Mouse (Mus musculus) stomach, embryonic 16.5 days (tissue): Measurements from ENCODE around the gene Luzp1. TPM values are rescaled to one million over a fixed set of nuclear protein-coding genes. Genes with fewer than 3 reads are reported as not detected.

Source experiments
- ATAC-seq: fragments of 200-750 bp; cut with Nextera tagmentation; 2 replicates; pipeline ENCODE4 v1.8.0; 2017; ENCODE audit warnings: moderate number of reproducible peaks, moderate TSS enrichment; ENCODE audit not compliant: insufficient read depth, low FRiP score
- H3K27ac ChIP-seq: fragments of 300-500 bp; sonication (generic); 2 replicates; pipeline ENCODE4 v1.5.1; 2014; ENCODE audit warnings: low read length
- H3K27me3 ChIP-seq: fragments of 300-500 bp; sonication (generic); 2 replicates; pipeline ENCODE4 v1.6.1; 2014; ENCODE audit warnings: low read length, control low read depth, mixed read lengths; ENCODE audit not compliant: control insufficient read depth, insufficient read depth
- H3K36me3 ChIP-seq: fragments of 300-500 bp; sonication (generic); 2 replicates; pipeline ENCODE4 v1.6.1; 2014; ENCODE audit warnings: low read length; ENCODE audit not compliant: control insufficient read depth, insufficient read depth
- H3K4me1 ChIP-seq: fragments of 300-500 bp; sonication (generic); 2 replicates; pipeline ENCODE4 v1.6.1; 2014; ENCODE audit warnings: low read length, control low read depth, mixed read lengths; ENCODE audit not compliant: control insufficient read depth, insufficient read depth
- H3K4me2 ChIP-seq: fragments of 300-500 bp; sonication (generic); 2 replicates; pipeline ENCODE4 v1.6.1; 2014; ENCODE audit warnings: low read depth, low read length, mixed read lengths
- H3K4me3 ChIP-seq: fragments of 300-500 bp; sonication (generic); replicated peaks from 2 replicates; pipeline ENCODE4 v1.5.1; 2014; ENCODE audit warnings: mild to moderate bottlenecking, low read length
- H3K9ac ChIP-seq: fragments of 300-500 bp; sonication (generic); 2 replicates; pipeline ENCODE4 v1.6.1; 2014; ENCODE audit warnings: low read length
- H3K9me3 ChIP-seq: fragments of 300-500 bp; sonication (generic); replicated peaks from 2 replicates; pipeline ENCODE4 v1.6.1; 2016; ENCODE audit warnings: low read length, control low read depth; ENCODE audit not compliant: control insufficient read depth
- WGBS: fragments of 180-500 bp; shearing (Covaris S2); extraction: QIAGEN DNeasy Blood & Tissue Kit; methylation state at CpG from one replicate; pipeline ENCODE4 v1.1.7; 2014; 5-methylcytosine and 5-hydroxymethylcytosine counted together
- polyA plus RNA-seq: library from polyadenylated mRNA; unstranded; fragments of >200 nt; fragmentation: Nextera tagmentation; extraction: Ambion mirVana; gene quantifications from 2 replicates; pipeline ENCODE4 v1.2.1, GENCODE M21; 2015

The Luzp1 gene
- polyA plus RNA-seq, 1 experiment from 2014 or later: 88.7 TPM

DNA sequence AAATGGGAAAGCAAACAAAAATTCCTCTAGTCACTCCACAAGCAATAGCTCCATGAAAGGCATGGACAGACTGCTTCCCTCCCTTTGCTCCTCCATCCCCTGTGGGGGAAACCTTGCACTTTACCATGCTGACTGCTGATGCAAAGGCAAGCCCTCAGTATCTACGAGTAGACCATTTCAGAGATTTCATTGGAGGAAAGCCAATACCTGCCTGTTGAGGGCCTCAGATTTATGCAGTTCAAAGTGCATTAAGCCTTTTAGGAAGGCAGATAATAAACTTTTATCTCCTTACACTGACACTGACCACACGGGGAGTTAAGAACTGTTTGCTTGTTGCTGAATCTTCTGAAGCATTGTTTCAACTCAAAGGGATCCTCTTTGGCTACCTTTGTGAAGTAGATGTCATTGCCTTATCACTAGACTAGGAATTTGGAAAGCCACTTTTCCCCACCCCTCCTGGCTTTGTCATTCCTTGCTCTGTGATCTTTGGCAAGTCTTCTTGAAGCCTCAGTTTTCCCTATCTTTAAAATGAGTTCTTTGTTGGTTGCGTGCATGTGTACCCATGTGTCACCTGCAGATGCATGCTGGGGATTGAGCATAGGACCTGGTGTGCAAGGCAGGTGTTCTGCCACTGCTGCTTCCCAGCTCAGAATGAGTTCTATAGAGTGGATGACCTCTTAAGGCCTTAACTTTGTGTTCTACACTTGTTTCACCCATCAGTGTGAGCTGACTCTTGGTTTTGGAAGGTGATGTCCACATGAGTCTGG, 76.9 kb downstream of the Luzp1 start:
- WGBS: 60% methylated on average over 3 of the region's 3 CpGs
- Histone ChIP-seq H3K27ac (no peak overlapping the region; the same call in 1 of the 2 replicates), H3K4me2 (no peak overlapping the region), H3K4me3 (no peak overlapping the region), H3K27me3 (no peaks in the 10 kb centered on the region), H3K4me1 (no peaks in the 10 kb centered on the region; the same call in 1 of the 2 replicates), H3K36me3 (peaks cover 4% of the 10 kb centered on the region; the same call in 1 of the 2 replicates), H3K9me3 (no peaks in the 10 kb centered on the region), H3K9ac (no peak overlapping the region)
- no peak for ATAC-seq

DNA sequence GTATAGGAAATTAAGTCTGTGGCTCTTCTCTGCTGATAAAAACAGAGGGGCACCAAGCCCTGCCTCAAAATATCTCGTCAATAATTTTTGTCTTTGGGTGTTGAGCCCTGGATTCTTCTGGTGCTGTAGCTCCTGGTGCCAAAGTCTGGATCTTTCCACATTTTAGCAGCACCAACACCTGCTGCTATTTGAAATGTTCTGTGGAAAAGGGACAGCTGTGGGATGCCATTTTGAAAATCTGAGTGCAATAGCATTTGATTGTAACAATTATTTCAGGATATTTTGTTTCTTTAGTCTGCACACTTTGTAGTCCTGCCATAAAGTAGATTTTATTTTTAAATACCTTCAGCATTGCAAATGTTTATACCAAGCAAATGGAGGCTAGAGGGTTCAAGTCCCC, 78.2 kb downstream of the Luzp1 start:
- H3K36me3 ChIP-seq: peaks cover 12% of the 10 kb centered on the region; the same call in 1 of the 2 replicates

DNA sequence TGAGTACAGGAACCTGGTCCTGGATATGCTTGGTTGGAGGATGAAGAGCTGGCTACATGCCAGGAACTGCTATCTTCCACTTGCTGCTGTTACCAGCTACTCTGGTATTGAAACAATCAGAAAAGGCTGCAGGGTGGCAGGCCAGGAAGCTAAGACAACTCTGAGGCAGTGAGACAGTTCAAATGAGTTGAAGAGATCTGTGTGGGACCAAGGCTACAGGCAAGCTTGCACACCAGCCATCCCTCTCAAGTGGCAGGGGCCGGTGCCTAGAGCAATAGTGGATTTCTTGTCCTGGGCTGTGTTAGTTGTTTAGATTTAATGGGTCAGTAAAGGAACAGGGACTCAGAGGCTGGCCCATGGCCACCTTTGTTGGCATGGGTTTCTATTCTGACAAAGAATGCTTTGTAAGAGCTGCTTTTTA, 78.8 kb downstream of the Luzp1 start:
- Histone ChIP-seq H3K4me1 (no peaks in the 10 kb centered on the region; the same call in 1 of the 2 replicates), H3K9me3 (no peaks in the 10 kb centered on the region), H3K27ac (no peak overlapping the region), H3K36me3 (peaks cover 12% of the 10 kb centered on the region; the same call in 1 of the 2 replicates), H3K4me2 (no peak overlapping the region), H3K27me3 (no peaks in the 10 kb centered on the region), H3K4me3 (no peak overlapping the region), H3K9ac (no peak overlapping the region)
- 85% methylated on average over 1 of the region's 1 CpGs for WGBS
- ATAC-seq: no peak

More for the DNA sequence above, 78.2 kb downstream of the Luzp1 start:
- no peaks in the 10 kb centered on the region for H3K9me3 ChIP-seq
- no peak overlapping the region for H3K27ac ChIP-seq
- ATAC-seq: no peak
- WGBS: 78% methylated on average over 1 of the region's 1 CpGs
- H3K4me3 ChIP-seq: no peak overlapping the region
- H3K9ac ChIP-seq: no peak overlapping the region
- H3K4me1 ChIP-seq: no peaks in the 10 kb centered on the region; the same call in 1 of the 2 replicates
- H3K4me2 ChIP-seq: no peak overlapping the region
- H3K27me3 ChIP-seq: no peaks in the 10 kb centered on the region

DNA sequence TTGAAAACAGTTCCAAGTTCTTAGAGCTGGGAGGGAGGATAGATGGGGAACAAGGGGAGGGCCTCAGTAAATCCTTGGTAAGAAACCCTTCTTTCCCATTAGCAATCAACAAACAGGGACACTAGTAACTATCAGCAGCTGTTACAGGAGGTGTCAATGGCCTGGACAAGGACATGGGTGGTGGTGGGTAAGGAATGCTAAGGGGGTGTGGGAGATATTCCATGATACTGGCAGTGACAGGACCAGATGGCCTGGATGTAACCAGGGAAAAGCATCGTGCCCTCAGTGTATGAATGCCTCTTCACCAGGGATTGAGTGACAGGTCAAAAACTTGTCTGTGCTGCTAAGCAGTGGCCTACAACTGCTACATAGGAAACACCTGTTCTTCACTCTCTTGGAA, 83.5 kb downstream of the Luzp1 start:
- no peak overlapping the region for H3K4me2 ChIP-seq
- no peak overlapping the region for H3K4me3 ChIP-seq
- no peak overlapping the region for H3K27ac ChIP-seq
- H3K27me3 ChIP-seq: no peaks in the 10 kb centered on the region
- peaks cover 8% of the 10 kb centered on the region; the same call in 1 of the 2 replicates for H3K36me3 ChIP-seq
- WGBS: 52% methylated on average over 1 of the region's 1 CpGs
- no peak for ATAC-seq
- H3K9me3 ChIP-seq: no peaks in the 10 kb centered on the region
- H3K9ac ChIP-seq: no peak overlapping the region
- no peaks in the 10 kb centered on the region; the same call in 1 of the 2 replicates for H3K4me1 ChIP-seq

DNA sequence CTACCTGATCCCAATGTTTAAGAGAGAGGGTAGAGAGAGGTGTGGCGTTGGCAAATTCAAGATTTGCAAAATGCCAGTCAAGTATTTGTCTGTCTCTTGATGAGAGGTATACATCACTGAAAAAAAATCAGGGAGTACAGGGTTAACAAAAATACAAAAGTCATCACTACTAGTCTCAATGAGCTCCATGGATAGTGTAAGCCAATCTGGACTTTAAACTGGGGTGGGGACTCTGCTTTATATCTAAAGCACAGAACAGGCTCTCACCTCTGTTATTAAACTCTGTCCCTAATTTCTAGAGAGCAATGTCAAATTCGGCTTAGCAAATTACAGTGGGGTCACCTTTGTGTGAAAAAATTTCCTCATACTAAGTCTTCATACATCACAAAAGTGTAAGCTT, 88.1 kb downstream of the Luzp1 start:
- H3K4me2 ChIP-seq: no peak overlapping the region
- no peaks in the 10 kb centered on the region for H3K9me3 ChIP-seq
- H3K27ac ChIP-seq: no peak overlapping the region
- no peak for ATAC-seq
- no peaks in the 10 kb centered on the region for H3K27me3 ChIP-seq
- 79% methylated on average over 2 of the region's 2 CpGs for WGBS
- H3K36me3 ChIP-seq: peaks cover 23% of the 10 kb centered on the region
- H3K4me1 ChIP-seq: peaks cover 3% of the 10 kb centered on the region; the same call in 1 of the 2 replicates
- H3K9ac ChIP-seq: no peak overlapping the region
- no peak overlapping the region for H3K4me3 ChIP-seq

DNA sequence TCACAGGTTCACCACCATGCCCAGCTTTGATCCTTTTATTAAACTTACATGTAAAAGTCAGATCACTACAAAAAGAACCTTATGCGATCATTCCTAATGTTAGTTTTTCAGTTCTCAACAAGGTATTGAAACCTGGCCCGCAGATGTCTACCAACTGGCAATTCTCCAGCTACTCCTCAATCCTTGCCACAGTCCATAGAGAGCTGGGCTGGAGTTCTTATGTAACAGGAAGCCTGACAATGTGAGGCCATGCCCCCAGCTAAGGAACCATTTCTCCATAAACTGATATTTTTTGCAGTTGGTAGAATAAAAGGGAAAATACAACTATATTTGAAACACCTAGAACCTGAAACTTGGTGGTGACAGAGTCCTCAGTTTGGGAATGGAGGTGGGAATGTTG, 90.1 kb downstream of the Luzp1 start:
- Histone ChIP-seq H3K36me3 (peaks cover 22% of the 10 kb centered on the region), H3K4me2 (no peak overlapping the region), H3K4me3 (no peak overlapping the region), H3K9me3 (no peaks in the 10 kb centered on the region), H3K27me3 (no peaks in the 10 kb centered on the region), H3K9ac (no peak overlapping the region), H3K27ac (no peak overlapping the region), H3K4me1 (peaks cover 3% of the 10 kb centered on the region; the same call in 1 of the 2 replicates)
- 83% methylated on average over 2 of the region's 2 CpGs for WGBS
- ATAC-seq: no peak

DNA sequence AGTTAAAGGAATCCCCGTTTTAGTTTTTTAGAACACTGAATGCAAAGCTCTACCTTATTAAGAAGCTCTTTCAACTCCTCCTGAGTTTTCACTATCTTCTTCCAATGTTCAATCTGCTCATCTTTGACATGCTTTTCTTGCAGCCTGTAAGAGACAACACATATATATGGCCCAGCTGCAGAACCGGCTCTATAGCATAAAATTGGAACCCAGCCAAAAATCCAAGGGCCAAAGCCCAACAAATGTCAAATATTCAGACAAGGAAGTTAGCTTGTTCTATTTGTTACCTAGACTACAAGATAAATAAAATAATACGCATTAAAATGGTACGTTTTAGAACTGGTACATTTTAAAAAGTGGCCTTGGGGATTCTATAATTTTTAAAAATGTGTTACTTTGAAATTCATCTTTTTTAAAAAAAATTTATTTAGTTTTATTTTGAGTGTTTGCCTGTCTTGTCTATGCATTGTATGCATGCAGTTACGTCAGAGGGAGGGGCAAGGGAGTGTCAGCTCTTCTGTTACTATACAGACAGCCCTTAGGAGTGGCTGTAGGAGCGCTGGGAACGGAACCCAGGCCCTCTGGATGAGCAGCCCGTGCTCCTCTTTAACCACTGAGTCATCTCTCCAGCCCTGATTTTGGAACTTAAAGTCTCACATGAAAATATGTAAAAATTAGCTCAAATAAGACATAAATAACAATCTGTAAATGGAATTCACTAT, 90.9 kb downstream of the Luzp1 start:
- H3K9me3 ChIP-seq: no peaks in the 10 kb centered on the region
- H3K27me3 ChIP-seq: no peaks in the 10 kb centered on the region
- no peak overlapping the region for H3K4me2 ChIP-seq
- ATAC-seq: no peak
- H3K36me3 ChIP-seq: peaks cover 22% of the 10 kb centered on the region
- H3K9ac ChIP-seq: no peak overlapping the region
- H3K27ac ChIP-seq: no peak overlapping the region
- 64% methylated on average over 8 of the region's 8 CpGs for WGBS
- H3K4me3 ChIP-seq: no peak overlapping the region
- H3K4me1 ChIP-seq: peaks cover 3% of the 10 kb centered on the region; the same call in 1 of the 2 replicates

DNA sequence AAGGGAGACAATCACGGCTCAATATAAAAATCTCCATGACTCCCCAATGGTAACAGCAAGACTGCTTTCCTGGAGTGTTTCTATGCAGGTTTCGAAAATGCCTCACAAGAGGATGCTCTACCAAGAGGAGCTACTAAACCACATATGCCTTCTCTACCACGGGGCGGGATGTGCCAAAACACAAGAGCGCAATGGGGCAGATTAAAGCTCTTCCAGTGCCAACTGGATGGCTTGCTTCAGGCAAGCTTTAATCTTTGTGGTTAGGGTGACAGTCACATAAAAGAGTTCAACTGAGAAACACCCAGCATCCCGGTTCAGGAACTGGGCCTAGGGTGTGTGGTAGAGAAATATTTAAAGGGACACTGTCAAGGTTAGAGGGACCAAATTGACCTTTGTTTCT, 93.2 kb downstream of the Luzp1 start:
- H3K4me2 ChIP-seq: no peak overlapping the region
- no peak for ATAC-seq
- peaks cover 3% of the 10 kb centered on the region; the same call in 1 of the 2 replicates for H3K4me1 ChIP-seq
- no peak overlapping the region for H3K27ac ChIP-seq
- WGBS: 84% methylated on average over 6 of the region's 6 CpGs
- H3K36me3 ChIP-seq: peaks cover 27% of the 10 kb centered on the region
- no peaks in the 10 kb centered on the region for H3K9me3 ChIP-seq
- H3K4me3 ChIP-seq: no peak overlapping the region
- no peak overlapping the region for H3K9ac ChIP-seq
- no peaks in the 10 kb centered on the region for H3K27me3 ChIP-seq

DNA sequence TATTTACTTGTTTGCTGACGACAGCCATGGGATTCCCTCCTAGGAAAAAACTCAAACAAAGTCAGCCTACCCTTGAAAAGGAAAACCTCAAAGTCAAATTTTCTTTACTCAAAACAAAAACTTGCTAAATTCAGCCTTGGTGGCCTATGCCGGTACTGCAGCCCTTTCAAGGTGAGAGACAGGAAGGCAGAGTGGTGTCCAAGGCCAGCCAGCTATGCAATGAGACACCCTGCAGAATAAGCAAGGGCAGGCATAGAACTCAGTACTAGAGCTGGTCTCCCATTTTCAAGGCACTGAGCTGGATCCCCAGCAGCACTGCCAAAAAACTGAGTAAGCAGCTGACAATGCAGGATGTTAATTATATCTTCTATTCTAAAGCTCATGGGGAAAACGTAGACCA, 99.1 kb downstream of the Luzp1 start:
- peaks cover 5% of the 10 kb centered on the region for H3K36me3 ChIP-seq
- no peak for ATAC-seq
- 82% methylated on average over 3 of the region's 3 CpGs for WGBS

More for the DNA sequence above, 99.1 kb downstream of the Luzp1 start:
- Histone ChIP-seq H3K27ac (no peak overlapping the region), H3K9me3 (no peaks in the 10 kb centered on the region), H3K4me3 (no peak overlapping the region), H3K9ac (no peak overlapping the region), H3K4me1 (no peaks in the 10 kb centered on the region), H3K4me2 (no peak overlapping the region), H3K27me3 (no peaks in the 10 kb centered on the region)
